Mouse (Mus musculus) kidney, embryonic 15.5 days (tissue): ENCODE results near the gene Pwp2. TPM values are rescaled to one million over a fixed set of nuclear protein-coding genes. Genes with fewer than 3 reads are reported as not detected.

Source experiments
- ATAC-seq: fragments of 200-750 bp; cut with Nextera tagmentation; replicated peaks from 2 replicates; pipeline ENCODE4 v1.8.0; 2017; ENCODE audit warnings: moderate TSS enrichment; ENCODE audit not compliant: low FRiP score
- H3K27ac ChIP-seq: fragments of 300-500 bp; sonication (generic); 2 replicates; pipeline ENCODE4 v1.5.1; 2015; ENCODE audit warnings: mild to moderate bottlenecking, inconsistent platforms
- H3K27me3 ChIP-seq: fragments of 300-500 bp; sonication (generic); 2 replicates; pipeline ENCODE4 v1.6.1; 2015; ENCODE audit warnings: inconsistent platforms
- H3K36me3 ChIP-seq: fragments of 300-500 bp; sonication (generic); 2 replicates; pipeline ENCODE4 v1.6.1; 2015; ENCODE audit warnings: inconsistent platforms
- H3K4me1 ChIP-seq: fragments of 300-500 bp; sonication (generic); 2 replicates; pipeline ENCODE4 v1.6.1; 2015; ENCODE audit warnings: inconsistent platforms
- H3K4me2 ChIP-seq: fragments of 300-500 bp; sonication (generic); 2 replicates; pipeline ENCODE4 v1.6.1; 2015; ENCODE audit warnings: moderate library complexity, mild to moderate bottlenecking, inconsistent platforms
- H3K4me3 ChIP-seq: fragments of 300-500 bp; sonication (generic); replicated peaks from 2 replicates; pipeline ENCODE4 v1.5.1; 2015; ENCODE audit warnings: mild to moderate bottlenecking, inconsistent platforms
- H3K9ac ChIP-seq: fragments of 300-500 bp; sonication (generic); 2 replicates; pipeline ENCODE4 v1.6.1; 2015; ENCODE audit warnings: mild to moderate bottlenecking, inconsistent platforms
- H3K9me3 ChIP-seq: fragments of 300-500 bp; sonication (generic); replicated peaks from 2 replicates; pipeline ENCODE4 v1.6.1; 2016; ENCODE audit warnings: inconsistent platforms
- WGBS: fragments of 180-500 bp; shearing (Covaris S2); methylation state at CpG from one replicate; pipeline ENCODE4 v1.1.7; 2015; ENCODE audit warnings: mixed read lengths; 5-methylcytosine and 5-hydroxymethylcytosine counted together
- polyA plus RNA-seq: library from polyadenylated mRNA; unstranded; fragments of >200 nt; fragmentation: Nextera tagmentation; extraction: Ambion mirVana; gene quantifications from 2 replicates; pipeline ENCODE4 v1.2.1, GENCODE M21; 2015

Gene Pwp2
- polyA plus RNA-seq, 1 experiment from 2014 or later: 22.6 TPM

DNA sequence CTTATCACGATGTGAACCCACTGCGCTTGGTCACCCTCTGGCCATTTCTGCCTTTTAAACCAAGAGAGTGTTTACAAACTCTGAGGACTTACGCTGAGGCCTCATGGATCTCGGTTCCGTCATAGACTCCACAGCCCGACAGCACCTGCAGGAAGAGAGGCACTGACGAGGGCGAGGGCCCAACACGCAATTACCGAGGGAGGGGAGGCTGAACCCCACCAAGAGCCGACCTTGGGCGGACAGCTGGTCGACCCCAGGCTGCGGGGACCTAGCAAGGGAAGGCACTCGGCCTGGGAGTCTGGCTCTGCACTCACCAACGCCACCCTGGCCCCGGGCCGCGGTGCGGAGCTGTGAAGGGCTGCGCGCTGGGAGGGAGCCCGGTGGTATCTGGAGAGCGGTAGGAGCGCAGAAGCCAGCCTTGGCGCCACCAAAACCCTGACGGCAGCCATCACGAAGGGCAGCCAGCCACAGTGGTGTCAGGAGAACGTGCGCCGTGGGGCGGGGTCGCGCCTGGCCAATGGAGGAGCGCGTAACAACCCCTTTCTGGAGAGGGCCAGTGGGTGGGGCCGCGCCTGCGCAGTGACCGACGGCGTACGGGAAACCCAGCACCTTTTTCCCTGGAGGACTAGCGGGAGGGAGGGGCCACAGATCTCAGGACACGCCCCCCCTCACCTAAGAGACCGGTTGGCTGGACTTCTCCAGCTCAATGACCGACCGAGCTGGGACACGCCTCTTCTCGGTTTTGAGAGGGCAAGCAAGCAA, 15.5 kb downstream of the Pwp2 start, which contains the start of gene D10Jhu81e:
Gene D10Jhu81e, minus strand, starts transcription at position 502 of the 762 bp plus-strand sequence.
- Histone ChIP-seq H3K9ac (peak within 1 kb of the TSS; percentile 91), H3K4me1 (peaks cover 21% of the 10 kb centered on the region), H3K4me2 (peak within 1 kb of the TSS; percentile 91), H3K9me3 (no peaks in the 10 kb centered on the region), H3K27me3 (no peaks in the 10 kb centered on the region), H3K4me3 (peak within 1 kb of the TSS; percentile 94), H3K36me3 (peaks cover 76% of the 10 kb centered on the region), H3K27ac (peak within 1 kb of the TSS; percentile 87)
- ATAC-seq: peak; percentile 97
- 1% methylated on average over 50 of the region's 50 CpGs for WGBS

DNA sequence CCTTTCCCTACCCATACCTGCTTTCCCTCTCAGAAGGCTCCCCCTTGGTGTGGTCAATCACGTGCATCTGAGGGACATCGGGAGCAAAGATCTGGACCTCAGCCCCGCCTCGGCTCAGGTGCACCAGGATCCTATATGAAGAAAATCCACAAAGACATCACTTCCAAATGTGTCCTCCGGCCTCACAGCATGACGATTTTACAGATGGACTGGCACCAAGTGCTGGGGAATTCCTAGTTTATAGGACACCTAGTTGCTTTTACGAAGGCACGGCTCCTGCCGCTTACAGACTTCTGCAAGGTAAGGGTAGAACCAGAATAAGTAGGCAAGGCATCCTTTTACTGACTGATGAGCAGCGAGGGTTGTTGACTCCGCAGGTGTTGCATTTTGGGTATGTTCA, 16.2 kb downstream of the Pwp2 start:
- Histone ChIP-seq H3K27me3 (no peaks in the 10 kb centered on the region), H3K4me1 (peaks cover 21% of the 10 kb centered on the region), H3K9me3 (no peaks in the 10 kb centered on the region), H3K27ac (peak overlapping the region; percentile 87), H3K9ac (peak overlapping the region; percentile 91), H3K4me3 (peak overlapping the region; percentile 94), H3K4me2 (peak overlapping the region; percentile 91), H3K36me3 (peaks cover 73% of the 10 kb centered on the region)
- 86% methylated on average over 11 of the region's 11 CpGs for WGBS
- no peak for ATAC-seq

- H3K36me3 ChIP-seq: peaks cover 73% of the 10 kb centered on the region
- H3K4me2 ChIP-seq: no peak overlapping the region
- ATAC-seq: no peak
Measured at GRCm38 (mm10) chr10:78167775-78168174, 17.2 kb downstream of the Pwp2 start.

GRCm38 (mm10) chr10:78167333-78167732, 17.6 kb downstream of the Pwp2 start:
- no peaks in the 10 kb centered on the region for H3K27me3 ChIP-seq
- WGBS: 92% methylated on average over 7 of the region's 7 CpGs
- H3K9ac ChIP-seq: no peak overlapping the region
- no peak overlapping the region for H3K4me3 ChIP-seq
- H3K4me2 ChIP-seq: no peak overlapping the region
- ATAC-seq: no peak
- H3K9me3 ChIP-seq: no peaks in the 10 kb centered on the region
- peaks cover 21% of the 10 kb centered on the region for H3K4me1 ChIP-seq
- peaks cover 73% of the 10 kb centered on the region for H3K36me3 ChIP-seq
- no peak overlapping the region for H3K27ac ChIP-seq

More at GRCm38 (mm10) chr10:78167775-78168174, 17.2 kb downstream of the Pwp2 start:
- Histone ChIP-seq H3K9me3 (no peaks in the 10 kb centered on the region), H3K9ac (no peak overlapping the region), H3K27me3 (no peaks in the 10 kb centered on the region), H3K4me3 (no peak overlapping the region), H3K27ac (no peak overlapping the region), H3K4me1 (peaks cover 21% of the 10 kb centered on the region)

DNA sequence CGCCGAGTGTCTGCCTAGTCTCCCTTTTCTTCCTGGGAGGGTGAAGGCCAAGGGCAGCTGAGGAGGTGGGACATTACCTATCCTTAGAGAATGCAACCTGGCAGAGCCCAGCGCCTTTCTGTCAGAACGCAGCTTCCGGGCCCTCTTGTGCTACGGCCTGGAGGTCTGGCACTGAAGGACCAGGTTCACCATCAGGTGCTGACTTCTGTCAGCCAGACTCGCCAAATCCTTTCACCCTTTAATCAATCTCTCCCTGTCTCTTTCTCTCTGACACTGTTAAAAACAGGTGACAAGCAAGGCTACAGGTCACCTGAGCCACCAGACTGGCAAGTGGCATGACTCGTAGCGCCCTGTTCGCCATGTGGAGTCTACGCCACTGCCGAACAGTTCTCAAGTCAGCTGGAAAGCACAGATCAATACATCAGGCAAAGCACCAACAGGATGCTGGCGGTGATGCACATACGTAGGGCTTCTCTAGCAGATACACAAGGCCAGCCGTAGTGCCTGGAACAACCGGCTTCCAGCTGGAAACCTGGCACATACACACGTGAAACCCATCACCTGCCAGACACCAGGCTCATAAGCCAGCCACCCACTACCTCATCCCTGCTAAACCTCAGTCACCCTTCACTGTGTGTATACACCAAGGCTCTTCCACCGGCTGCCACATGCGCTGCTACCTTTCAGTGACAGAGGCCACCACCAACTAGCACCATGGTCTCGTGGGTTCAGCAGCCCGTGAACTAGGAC, 19.5 kb downstream of the Pwp2 start:
- H3K4me1 ChIP-seq: peaks cover 17% of the 10 kb centered on the region
- no peak overlapping the region for H3K4me3 ChIP-seq
- no peak overlapping the region for H3K9ac ChIP-seq
- H3K4me2 ChIP-seq: no peak overlapping the region
- H3K9me3 ChIP-seq: no peaks in the 10 kb centered on the region
- no peaks in the 10 kb centered on the region for H3K27me3 ChIP-seq
- peaks cover 72% of the 10 kb centered on the region for H3K36me3 ChIP-seq
- H3K27ac ChIP-seq: no peak overlapping the region
- WGBS: 92% methylated on average over 21 of the region's 21 CpGs
- no peak for ATAC-seq

- no peaks in the 10 kb centered on the region for H3K9me3 ChIP-seq
- ATAC-seq: no peak
- peaks cover 71% of the 10 kb centered on the region for H3K36me3 ChIP-seq
- H3K4me3 ChIP-seq: no peak overlapping the region
- 91% methylated on average over 12 of the region's 12 CpGs for WGBS
- H3K27ac ChIP-seq: no peak overlapping the region
- H3K4me1 ChIP-seq: peaks cover 13% of the 10 kb centered on the region
- H3K4me2 ChIP-seq: no peak overlapping the region
- H3K9ac ChIP-seq: no peak overlapping the region
- no peaks in the 10 kb centered on the region for H3K27me3 ChIP-seq
Measured at GRCm38 (mm10) chr10:78164786-78165185, 20.2 kb downstream of the Pwp2 start.

DNA sequence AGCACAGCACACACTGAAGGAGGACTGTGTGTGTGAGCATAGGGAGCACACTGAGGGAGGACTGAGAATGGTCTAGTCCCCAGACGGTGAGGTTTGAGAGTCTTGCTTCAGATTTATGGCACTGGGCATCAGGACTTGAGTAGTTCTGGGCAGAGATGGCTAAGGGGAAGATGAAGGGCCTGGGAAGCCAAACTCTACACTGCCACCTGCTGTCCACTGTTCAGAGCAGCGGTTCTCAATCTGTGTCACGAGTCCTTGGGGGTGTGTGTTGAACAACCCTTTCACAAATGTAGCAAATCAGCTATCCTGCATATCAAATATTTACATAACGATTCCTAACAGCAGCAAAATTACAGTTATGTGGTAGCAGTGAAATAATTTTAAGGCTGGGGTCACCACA, 21.0 kb downstream of the Pwp2 start:
- WGBS: 31% methylated on average over 4 of the region's 4 CpGs
- ATAC-seq: no peak
- peaks cover 71% of the 10 kb centered on the region for H3K36me3 ChIP-seq
- no peak overlapping the region for H3K4me3 ChIP-seq
- H3K9me3 ChIP-seq: no peaks in the 10 kb centered on the region
- no peaks in the 10 kb centered on the region for H3K27me3 ChIP-seq
- H3K27ac ChIP-seq: no peak overlapping the region
- peaks cover 19% of the 10 kb centered on the region for H3K4me1 ChIP-seq
- no peak overlapping the region for H3K4me2 ChIP-seq
- H3K9ac ChIP-seq: no peak overlapping the region

GRCm38 (mm10) chr10:78163241-78163640, 21.7 kb downstream of the Pwp2 start:
- no peak overlapping the region for H3K27ac ChIP-seq
- no peak overlapping the region for H3K4me3 ChIP-seq
- WGBS: 90% methylated on average over 9 of the region's 9 CpGs
- H3K4me1 ChIP-seq: peaks cover 12% of the 10 kb centered on the region
- peaks cover 71% of the 10 kb centered on the region for H3K36me3 ChIP-seq
- H3K9me3 ChIP-seq: no peaks in the 10 kb centered on the region
- no peak overlapping the region for H3K9ac ChIP-seq
- no peaks in the 10 kb centered on the region for H3K27me3 ChIP-seq
- no peak overlapping the region for H3K4me2 ChIP-seq
- no peak for ATAC-seq

DNA sequence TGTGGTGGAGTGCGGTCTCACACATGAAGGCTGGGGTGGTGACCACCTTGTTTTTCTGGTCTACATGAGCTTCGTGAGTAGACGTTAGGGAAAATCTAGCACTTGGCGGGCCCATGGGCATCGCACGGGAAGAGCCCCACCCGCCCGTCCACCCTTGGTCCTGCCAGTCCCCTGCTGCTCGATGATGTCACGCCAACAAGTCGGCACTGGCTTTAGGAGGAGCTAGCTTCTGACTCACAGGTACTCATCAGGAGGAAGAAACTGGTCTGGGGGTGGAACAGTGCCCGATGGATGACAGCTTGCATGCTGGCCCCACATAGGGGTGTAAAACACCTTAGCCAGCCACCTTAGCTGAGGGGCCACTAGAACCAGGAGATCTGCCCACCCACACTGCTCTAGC, 22.3 kb downstream of the Pwp2 start:
- peaks cover 10% of the 10 kb centered on the region for H3K4me1 ChIP-seq
- no peak overlapping the region for H3K27ac ChIP-seq
- 93% methylated on average over 12 of the region's 12 CpGs for WGBS
- H3K9me3 ChIP-seq: no peaks in the 10 kb centered on the region
- peaks cover 68% of the 10 kb centered on the region for H3K36me3 ChIP-seq
- ATAC-seq: no peak
- H3K4me2 ChIP-seq: no peak overlapping the region
- no peaks in the 10 kb centered on the region for H3K27me3 ChIP-seq
- no peak overlapping the region for H3K4me3 ChIP-seq
- no peak overlapping the region for H3K9ac ChIP-seq

- ATAC-seq: no peak
- Histone ChIP-seq H3K4me3 (no peak overlapping the region), H3K36me3 (peaks cover 53% of the 10 kb centered on the region), H3K27me3 (no peaks in the 10 kb centered on the region), H3K4me2 (no peak overlapping the region), H3K9ac (no peak overlapping the region), H3K27ac (no peak overlapping the region), H3K4me1 (peaks cover 10% of the 10 kb centered on the region), H3K9me3 (no peaks in the 10 kb centered on the region)
- whole genome bisulfite sequencing: 81% methylated on average over 8 of the region's 8 CpGs
Measured at GRCm38 (mm10) chr10:78161096-78161495, 23.9 kb downstream of the Pwp2 start.

DNA sequence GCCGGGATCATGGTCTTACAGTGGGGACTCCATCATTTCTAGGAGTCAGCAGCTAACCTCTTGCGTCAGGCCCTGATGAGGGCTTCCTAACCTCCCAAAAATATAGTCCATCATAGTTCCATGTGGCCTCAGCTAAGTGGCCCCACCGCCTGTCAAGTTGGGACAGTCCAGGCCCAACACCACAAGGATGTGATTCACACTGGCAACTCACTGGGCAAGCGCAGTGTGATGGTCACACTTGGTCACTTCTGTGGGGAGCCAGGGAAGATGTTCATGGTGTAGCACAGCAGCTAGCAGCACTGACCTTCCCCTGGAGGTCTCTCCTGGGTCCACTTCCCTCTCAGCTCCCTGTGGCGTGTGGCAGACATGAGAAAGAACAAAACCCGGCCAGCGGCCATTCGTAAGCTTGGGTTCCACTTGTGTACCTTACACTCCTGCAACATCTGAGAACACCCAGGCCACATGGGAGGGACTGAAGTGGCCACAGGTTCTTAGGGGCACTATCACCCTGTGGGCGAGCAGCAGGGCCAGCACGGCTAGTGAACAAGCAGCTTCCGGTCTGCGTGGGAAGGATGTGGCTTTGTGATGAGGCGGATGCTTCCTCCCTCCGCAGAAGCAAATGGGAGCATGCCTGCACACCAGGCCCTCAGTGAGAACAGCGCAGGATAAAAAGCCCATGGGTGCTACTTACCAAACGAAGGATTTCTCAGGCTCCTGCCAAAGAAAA, 24.4 kb downstream of the Pwp2 start:
- Histone ChIP-seq H3K27ac (no peak overlapping the region), H3K4me1 (peaks cover 10% of the 10 kb centered on the region), H3K4me3 (no peak overlapping the region), H3K27me3 (no peaks in the 10 kb centered on the region), H3K36me3 (peaks cover 47% of the 10 kb centered on the region), H3K9ac (no peak overlapping the region), H3K9me3 (no peaks in the 10 kb centered on the region), H3K4me2 (no peak overlapping the region; the same call in 1 of the 2 replicates)
- ATAC-seq: peak; percentile 22
- WGBS: 84% methylated on average over 16 of the region's 16 CpGs

DNA sequence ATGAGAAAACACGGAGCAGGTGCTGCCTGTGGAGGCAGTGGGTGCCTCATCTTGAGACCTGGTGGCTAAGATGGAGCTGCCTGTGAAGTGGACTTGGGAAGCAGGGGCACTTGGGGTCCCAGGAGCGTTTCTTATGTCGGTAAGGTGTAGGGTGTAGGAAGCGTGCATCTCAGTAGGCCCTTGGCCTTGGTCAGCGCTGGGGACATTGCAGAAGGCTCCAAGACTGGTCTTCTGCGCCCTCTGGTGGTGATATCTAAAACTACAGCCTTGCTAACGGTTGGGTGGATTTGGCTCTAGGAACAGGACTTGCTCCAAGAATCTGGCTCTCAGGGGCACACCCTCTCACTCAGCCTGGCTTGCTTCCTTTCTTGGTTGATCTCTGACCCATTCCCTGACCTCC, 25.0 kb downstream of the Pwp2 start:
- Histone ChIP-seq H3K4me1 (peaks cover 10% of the 10 kb centered on the region), H3K27me3 (no peaks in the 10 kb centered on the region), H3K4me2 (peak overlapping the region; percentile 57), H3K4me3 (peak overlapping the region; percentile 26), H3K36me3 (peaks cover 41% of the 10 kb centered on the region), H3K9ac (0 out of 2 replicates have a peak overlapping the region, but pooled peaks have one; percentile 14), H3K9me3 (no peaks in the 10 kb centered on the region), H3K27ac (peak overlapping the region; percentile 58; the same call in 1 of the 2 replicates)
- 4% methylated on average over 7 of the region's 7 CpGs for WGBS
- peak; percentile 85 for ATAC-seq
